Mouse (Mus musculus) embryonic facial prominence, embryonic 10.5 days (tissue): ENCODE measurements at regions not wholly inside any gene's neighbourhood (a gene's known extent, or its start where the extent isn't known, plus 50 kb on each side); places are given as distances from the start of the nearest gene placed in this dataset.

Source experiments
- DNase-seq: peaks from one replicate; pipeline ENCODE4 v3.0.0-alpha.2; 2017; ENCODE audit warnings: low spot score
- H3K27ac ChIP-seq: fragments of 300-500 bp; sonication (generic); replicated peaks from 2 replicates; pipeline ENCODE4 v1.5.1; 2016; ENCODE audit warnings: mild to moderate bottlenecking
- H3K27me3 ChIP-seq: fragments of 300-500 bp; sonication (generic); replicated peaks from 2 replicates; pipeline ENCODE4 v1.6.1; 2016; ENCODE audit warnings: low read depth, mild to moderate bottlenecking; ENCODE audit not compliant: poor library complexity, severe bottlenecking
- H3K36me3 ChIP-seq: fragments of 300-500 bp; sonication (generic); replicated peaks from 2 replicates; pipeline ENCODE4 v1.6.1; 2016; ENCODE audit warnings: mild to moderate bottlenecking, moderate library complexity
- H3K4me1 ChIP-seq: fragments of 300-500 bp; sonication (generic); 2 replicates; pipeline ENCODE4 v1.6.1; 2016
- H3K4me3 ChIP-seq: fragments of 300-500 bp; sonication (generic); 2 replicates; pipeline ENCODE4 v1.5.1; 2016; ENCODE audit warnings: mild to moderate bottlenecking, moderate library complexity
- H3K9me3 ChIP-seq: fragments of 300-500 bp; sonication (generic); 2 replicates; pipeline ENCODE4 v1.6.1; 2016; ENCODE audit warnings: mild to moderate bottlenecking
- WGBS: fragments of 180-500 bp; shearing (Covaris S2); methylation state at CpG from one replicate; pipeline ENCODE4 v1.1.7; 2016; 5-methylcytosine and 5-hydroxymethylcytosine counted together

- no peak overlapping the region for H3K27ac ChIP-seq
- no peaks in the 10 kb centered on the region for H3K36me3 ChIP-seq
- no peaks in the 10 kb centered on the region for H3K9me3 ChIP-seq
- WGBS, result 80% methylated on average over 9 of the region's 9 CpGs
- DNase-seq, result no peak
- H3K4me3 ChIP-seq, result no peak overlapping the region
- H3K27me3 ChIP-seq, result peaks cover 3% of the 10 kb centered on the region; the same call in 1 of the 2 replicates
- peaks cover 33% of the 10 kb centered on the region for H3K4me1 ChIP-seq
These were observed 78.2 kb upstream of the Fzd7 start for GRCm38 (mm10) chr1:59403831-59404547.

GRCm38 (mm10) chr1:59405370-59405769, 76.9 kb upstream of the Fzd7 start:
- no peak for DNase-seq
- Histone ChIP-seq H3K9me3 (no peaks in the 10 kb centered on the region), H3K4me3 (no peak overlapping the region), H3K27me3 (peaks cover 3% of the 10 kb centered on the region; the same call in 1 of the 2 replicates), H3K36me3 (no peaks in the 10 kb centered on the region), H3K27ac (no peak overlapping the region), H3K4me1 (peaks cover 30% of the 10 kb centered on the region)
- WGBS, result 75% methylated on average over 8 of the region's 8 CpGs

- Histone ChIP-seq H3K9me3 (no peaks in the 10 kb centered on the region), H3K27ac (0 out of 2 replicates have a peak overlapping the region, but pooled peaks have one; percentile 44), H3K4me3 (no peak overlapping the region), H3K36me3 (no peaks in the 10 kb centered on the region), H3K4me1 (peaks cover 30% of the 10 kb centered on the region), H3K27me3 (peaks cover 3% of the 10 kb centered on the region; the same call in 1 of the 2 replicates)
- peak; percentile 49 for DNase-seq
- 17% methylated on average over 6 of the region's 6 CpGs for WGBS
These were observed 75.4 kb upstream of the Fzd7 start for GRCm38 (mm10) chr1:59406741-59407306.

- no peak overlapping the region for H3K4me3 ChIP-seq
- peaks cover 28% of the 10 kb centered on the region for H3K4me1 ChIP-seq
- no peaks in the 10 kb centered on the region for H3K27me3 ChIP-seq
- 31% methylated on average over 8 of the region's 8 CpGs for WGBS
- H3K27ac ChIP-seq, result no peak overlapping the region
- no peaks in the 10 kb centered on the region for H3K9me3 ChIP-seq
- DNase-seq, result peak; percentile 38
- H3K36me3 ChIP-seq, result no peaks in the 10 kb centered on the region
These were observed 72.6 kb upstream of the Fzd7 start for GRCm38 (mm10) chr1:59409585-59410160.

GRCm38 (mm10) chr1:59413264-59413663, 69.0 kb upstream of the Fzd7 start:
- no peak overlapping the region for H3K4me3 ChIP-seq
- peak overlapping the region; percentile 45 for H3K27ac ChIP-seq
- no peaks in the 10 kb centered on the region for H3K36me3 ChIP-seq
- WGBS, result 90% methylated on average over 8 of the region's 8 CpGs
- peaks cover 35% of the 10 kb centered on the region for H3K4me1 ChIP-seq
- DNase-seq, result no peak
- H3K9me3 ChIP-seq, result no peaks in the 10 kb centered on the region
- no peaks in the 10 kb centered on the region for H3K27me3 ChIP-seq

- DNase-seq, result no peak
- 62% methylated on average over 13 of the region's 13 CpGs for WGBS
- H3K36me3 ChIP-seq, result no peaks in the 10 kb centered on the region
These were observed 67.6 kb upstream of the Fzd7 start for GRCm38 (mm10) chr1:59414401-59415210.

GRCm38 (mm10) chr1:59415733-59416312, 66.4 kb upstream of the Fzd7 start:
- peak overlapping the region; percentile 48 for H3K27ac ChIP-seq

More at GRCm38 (mm10) chr1:59414401-59415210, 67.6 kb upstream of the Fzd7 start:
- no peak overlapping the region for H3K4me3 ChIP-seq
- no peaks in the 10 kb centered on the region for H3K9me3 ChIP-seq
- peak overlapping the region; percentile 48; the same call in 1 of the 2 replicates for H3K27ac ChIP-seq
- H3K27me3 ChIP-seq, result no peaks in the 10 kb centered on the region
- H3K4me1 ChIP-seq, result peaks cover 39% of the 10 kb centered on the region

GRCm38 (mm10) chr1:59417317-59417716, 64.9 kb upstream of the Fzd7 start:
- WGBS, result 45% methylated on average over 1 of the region's 1 CpGs
- H3K4me1 ChIP-seq, result peaks cover 41% of the 10 kb centered on the region
- peaks cover 10% of the 10 kb centered on the region; the same call in 1 of the 2 replicates for H3K27me3 ChIP-seq
- DNase-seq, result no peak
- peak overlapping the region; percentile 51 for H3K27ac ChIP-seq
- H3K9me3 ChIP-seq, result no peaks in the 10 kb centered on the region
- no peak overlapping the region for H3K4me3 ChIP-seq
- H3K36me3 ChIP-seq, result no peaks in the 10 kb centered on the region

More at GRCm38 (mm10) chr1:59415733-59416312, 66.4 kb upstream of the Fzd7 start:
- peaks cover 40% of the 10 kb centered on the region for H3K4me1 ChIP-seq
- no peaks in the 10 kb centered on the region for H3K36me3 ChIP-seq
- no peaks in the 10 kb centered on the region for H3K9me3 ChIP-seq
- H3K4me3 ChIP-seq, result no peak overlapping the region
- DNase-seq, result no peak
- 85% methylated on average over 11 of the region's 11 CpGs for WGBS
- peaks cover 4% of the 10 kb centered on the region; the same call in 1 of the 2 replicates for H3K27me3 ChIP-seq

- Histone ChIP-seq H3K27me3 (peaks cover 10% of the 10 kb centered on the region; the same call in 1 of the 2 replicates), H3K4me1 (peaks cover 47% of the 10 kb centered on the region), H3K27ac (peak overlapping the region; percentile 51), H3K9me3 (no peaks in the 10 kb centered on the region), H3K36me3 (no peaks in the 10 kb centered on the region), H3K4me3 (no peak overlapping the region)
- no peak for DNase-seq
- 58% methylated on average over 3 of the region's 3 CpGs for WGBS
These were observed 64.3 kb upstream of the Fzd7 start for GRCm38 (mm10) chr1:59417962-59418361.

GRCm38 (mm10) chr1:59418748-59419147, 63.5 kb upstream of the Fzd7 start:
- Histone ChIP-seq H3K27me3 (peaks cover 10% of the 10 kb centered on the region; the same call in 1 of the 2 replicates), H3K4me3 (no peak overlapping the region), H3K36me3 (no peaks in the 10 kb centered on the region), H3K4me1 (peaks cover 55% of the 10 kb centered on the region), H3K27ac (peak overlapping the region; percentile 51; the same call in 1 of the 2 replicates), H3K9me3 (no peaks in the 10 kb centered on the region)
- no peak for DNase-seq
- 88% methylated on average over 9 of the region's 9 CpGs for WGBS

- H3K4me1 ChIP-seq, result peaks cover 50% of the 10 kb centered on the region
These were observed 59.0 kb upstream of the Fzd7 start for GRCm38 (mm10) chr1:59422981-59423941.

More at GRCm38 (mm10) chr1:59422981-59423941, 59.0 kb upstream of the Fzd7 start:
- H3K9me3 ChIP-seq, result no peaks in the 10 kb centered on the region
- no peaks in the 10 kb centered on the region for H3K36me3 ChIP-seq
- H3K27ac ChIP-seq, result peak overlapping the region; percentile 79
- 9% methylated on average over 19 of the region's 19 CpGs for WGBS
- peak overlapping the region; percentile 24 for H3K4me3 ChIP-seq
- peaks cover 10% of the 10 kb centered on the region; the same call in 1 of the 2 replicates for H3K27me3 ChIP-seq
- DNase-seq, result peak; percentile 59
